Mouse (Mus musculus): ENCODE results near the gene Derl3.

The Derl3 gene

GRCm38 (mm10) chr10:75939481-75940234 is 46.4 kb downstream of the Derl3 start:
- DNase-seq (ENCODE audit: extremely low spot score, low read depth, low spot score): no peak

GRCm38 (mm10) chr10:75940520-75940919 is 47.3 kb downstream of the Derl3 start, which contains the start of gene Gm867:
Gene Gm867, minus strand, starts transcription at chr10:75940672.
- DNase-seq (ENCODE audit: extremely low spot score, low read depth, low spot score): no peak

DNA sequence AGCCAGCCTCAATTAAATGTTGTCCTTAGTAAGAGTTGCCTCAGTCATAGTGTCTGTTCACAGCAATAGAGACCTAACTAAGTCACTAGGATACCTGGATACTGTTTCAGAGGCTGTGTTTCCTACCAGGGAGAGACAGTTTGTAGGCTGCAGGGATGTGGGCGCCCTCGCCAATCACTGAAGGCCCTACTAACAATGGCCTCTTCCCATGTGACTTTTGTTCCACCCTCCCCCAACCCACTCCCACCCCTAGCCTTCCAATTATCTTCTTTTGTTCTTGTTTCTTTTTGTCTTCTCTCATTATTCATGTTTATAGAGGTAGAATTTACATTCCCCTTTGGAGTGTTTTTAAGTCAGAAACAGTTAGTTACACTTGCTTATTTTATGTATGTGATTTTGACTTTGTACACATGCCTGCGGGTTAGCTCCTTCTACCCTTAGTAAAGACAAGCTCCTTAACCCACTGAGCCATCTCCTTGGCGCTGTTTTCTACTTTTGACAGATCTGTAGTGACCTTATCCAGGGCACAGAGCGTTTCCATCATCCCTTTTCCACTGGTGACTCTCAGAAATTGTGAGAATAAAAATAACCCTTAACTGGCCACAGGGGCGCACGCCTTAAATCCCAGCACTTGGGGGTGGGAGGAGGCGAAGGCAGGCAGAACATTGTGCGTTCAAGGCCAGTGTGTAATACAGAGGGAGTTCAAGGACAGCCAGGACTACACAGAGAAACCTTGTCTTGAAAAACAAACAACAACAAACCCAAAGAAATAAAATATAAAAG is 48.0 kb downstream of the Derl3 start:
- DNase-seq (ENCODE audit: extremely low spot score, low read depth, low spot score): no peak

DNA sequence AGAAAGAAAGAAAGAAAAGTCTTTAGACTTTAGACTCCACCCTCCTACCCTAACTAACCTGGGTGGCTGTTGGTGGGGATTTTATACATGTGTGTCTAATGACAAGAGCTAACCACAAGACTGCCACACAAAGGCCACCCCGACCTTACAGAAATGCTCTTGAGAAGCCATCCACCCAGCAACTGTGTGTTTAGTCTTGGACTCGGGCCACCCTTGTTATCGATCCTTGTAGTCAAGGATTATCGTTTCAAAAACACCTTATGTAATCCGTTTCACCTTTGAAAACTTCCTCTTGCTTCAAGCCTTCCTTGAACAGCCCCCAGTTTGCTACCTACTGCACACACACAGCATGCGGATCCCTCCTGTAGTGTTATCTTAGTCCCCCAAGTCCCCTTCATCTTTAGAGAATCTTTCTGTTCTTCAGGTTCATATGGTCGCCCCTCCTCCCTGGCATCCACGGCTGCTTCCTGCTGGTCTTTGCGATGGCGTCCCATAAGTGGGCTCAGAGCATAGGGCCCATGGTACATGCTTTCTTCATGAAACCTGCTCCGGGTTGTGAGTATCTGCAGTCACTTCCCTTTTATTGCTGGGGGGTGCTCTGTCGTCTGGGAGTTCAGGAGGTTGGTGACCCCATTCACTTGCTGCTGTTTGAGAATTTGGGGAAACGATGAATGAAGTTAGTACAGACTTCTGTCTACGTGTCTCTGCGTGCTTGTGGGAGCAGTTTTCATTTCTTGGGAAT is 49.7 kb downstream of the Derl3 start, which contains the start of gene Vpreb3:
TSS of gene Vpreb3 (plus strand) at position 322 of the 742 bp plus-strand sequence.
- DNase-seq (ENCODE audit: extremely low spot score, low read depth, low spot score): no peak

DNA sequence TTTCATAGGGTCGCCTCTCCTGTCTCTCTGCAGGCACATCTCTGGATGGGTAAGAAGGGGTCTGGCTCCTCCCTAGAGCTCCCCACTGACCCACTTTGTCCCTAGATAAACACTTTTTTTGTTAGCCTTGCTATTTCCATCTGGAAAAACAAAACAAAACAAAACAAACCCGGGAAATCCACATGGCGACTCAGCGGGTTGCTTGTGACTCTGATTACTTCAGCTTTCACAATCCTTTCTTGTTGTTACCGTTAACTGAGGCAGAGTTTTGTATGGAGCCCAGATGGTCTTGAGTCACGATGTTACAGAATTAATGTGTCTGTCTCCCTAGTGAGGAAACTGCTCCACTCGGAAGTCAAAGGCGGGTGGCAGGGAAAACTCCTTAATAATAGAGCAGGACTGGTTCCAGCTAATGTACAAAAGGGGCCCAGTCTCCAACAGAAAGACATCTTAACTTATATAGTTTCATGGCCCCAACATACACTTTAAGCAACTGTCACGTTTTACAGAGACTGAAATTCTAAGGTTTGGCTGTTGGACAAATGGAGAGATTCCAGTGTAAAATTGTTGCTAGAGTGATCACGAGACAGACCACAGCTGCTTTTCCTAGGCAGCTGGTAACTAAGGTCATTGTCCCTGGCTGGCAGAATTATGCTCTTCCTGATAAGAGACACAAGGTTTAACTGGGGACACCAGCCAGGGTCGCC is 51.0 kb downstream of the Derl3 start:
- no peak for DNase-seq (ENCODE audit: extremely low spot score, low read depth, low spot score)

DNA sequence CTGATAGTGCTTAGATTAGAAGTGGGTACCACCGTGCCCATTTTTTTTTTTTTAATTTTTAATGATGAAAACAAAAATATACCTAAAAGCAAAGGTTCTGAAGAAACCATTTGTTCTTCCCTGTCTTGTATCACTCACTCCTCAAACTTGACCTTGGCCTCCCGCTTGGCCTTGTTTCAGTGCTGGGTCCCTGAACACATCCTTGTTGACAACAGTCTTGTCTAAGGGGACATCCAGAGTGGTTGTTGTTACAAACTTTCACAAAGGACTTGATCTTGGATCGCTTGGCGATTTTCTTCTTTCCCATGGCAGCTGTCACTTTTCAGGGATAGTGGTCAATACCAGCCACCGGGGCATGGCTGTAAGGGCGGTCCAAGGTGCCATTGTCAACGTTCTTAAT is 52.0 kb downstream of the Derl3 start:
- DNase-seq (ENCODE audit: extremely low spot score, low read depth, low spot score): no peak
